Mouse (Mus musculus): ENCODE data around the gene Timm22. TPM values are rescaled to one million over a fixed set of nuclear protein-coding genes. Genes with fewer than 3 reads are reported as not detected.

Gene Timm22
- polyA plus RNA-seq, 1 experiment from 2014 or later, result 110 TPM

DNA sequence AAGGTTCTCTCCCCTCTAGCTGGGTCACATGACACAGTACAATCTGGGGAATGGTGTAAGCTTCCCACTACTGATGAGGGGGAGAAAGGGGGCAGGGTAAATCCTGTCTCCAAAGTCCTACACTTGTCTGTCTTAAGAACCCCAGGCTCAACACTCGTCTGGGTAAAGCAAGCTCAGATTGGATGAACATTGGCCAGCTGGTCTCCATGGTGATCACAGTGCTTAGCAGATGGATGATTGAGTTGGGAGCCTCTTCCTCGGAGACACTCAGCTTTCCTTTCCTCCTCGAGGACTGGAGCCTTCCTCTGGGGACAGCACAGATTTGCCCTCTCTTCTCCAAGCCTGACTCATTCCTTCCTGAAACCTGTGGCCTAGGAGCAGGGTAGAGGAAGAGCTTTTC, 32.9 kb downstream of the Timm22 start:
- H3K27ac ChIP-seq, result no peak overlapping the region
- DNase-seq (ENCODE audit: low spot score), result no peak
- WGBS, result 10% methylated on average over 3 of the region's 3 CpGs
- H3K4me2 ChIP-seq (replicated peaks), result no peak overlapping the region
- no peaks in the 10 kb centered on the region for H3K27me3 ChIP-seq (ENCODE audit: control insufficient read depth, insufficient read depth, low read length)
- ATAC-seq (ENCODE audit: low FRiP score), result no peak
- H3K9ac ChIP-seq, result no peak overlapping the region
- peaks cover 47% of the 10 kb centered on the region for H3K36me3 ChIP-seq (replicated peaks; ENCODE audit: control insufficient read depth, insufficient read depth)
- no peak overlapping the region for H3K4me3 ChIP-seq (replicated peaks; ENCODE audit: low read length)
- H3K9me3 ChIP-seq (ENCODE audit: control insufficient read depth, low read length), result no peaks in the 10 kb centered on the region
- H3K4me1 ChIP-seq (replicated peaks; ENCODE audit: control insufficient read depth, insufficient read depth, low read length), result peaks cover 12% of the 10 kb centered on the region

DNA sequence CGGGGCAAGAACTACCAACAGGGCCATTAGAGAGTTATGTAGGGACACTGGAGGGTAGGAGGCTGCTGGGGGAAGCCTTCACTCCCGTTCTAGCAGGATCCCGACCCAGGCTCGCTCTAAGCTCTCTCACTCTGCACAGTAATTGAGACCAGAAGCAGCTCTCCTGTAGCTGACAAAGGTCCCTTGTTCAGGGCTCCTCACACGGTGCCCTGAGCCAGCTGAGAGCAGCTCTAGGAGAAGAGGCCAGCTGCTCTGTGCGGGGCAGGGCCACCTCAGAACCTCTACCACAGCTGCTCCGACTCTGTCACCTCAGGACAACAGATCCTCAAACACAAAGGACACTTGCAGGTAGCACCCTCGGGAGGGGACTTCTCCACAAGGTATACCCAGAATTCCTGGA, 38.7 kb downstream of the Timm22 start:
- Histone ChIP-seq H3K4me1 (replicated peaks; ENCODE audit: control insufficient read depth, insufficient read depth, low read length) (peaks cover 38% of the 10 kb centered on the region), H3K4me2 (replicated peaks) (no peak overlapping the region), H3K4me3 (replicated peaks; ENCODE audit: low read length) (no peak overlapping the region), H3K27ac (no peak overlapping the region), H3K27me3 (ENCODE audit: control insufficient read depth, insufficient read depth, low read length) (no peaks in the 10 kb centered on the region), H3K9me3 (ENCODE audit: control insufficient read depth, low read length) (no peaks in the 10 kb centered on the region), H3K36me3 (replicated peaks; ENCODE audit: control insufficient read depth, insufficient read depth) (peaks cover 63% of the 10 kb centered on the region), H3K9ac (no peak overlapping the region)
- ATAC-seq (ENCODE audit: low FRiP score) (no peak), DNase-seq (ENCODE audit: low spot score) (no peak)
- WGBS, result 38% methylated on average over 8 of the region's 8 CpGs

DNA sequence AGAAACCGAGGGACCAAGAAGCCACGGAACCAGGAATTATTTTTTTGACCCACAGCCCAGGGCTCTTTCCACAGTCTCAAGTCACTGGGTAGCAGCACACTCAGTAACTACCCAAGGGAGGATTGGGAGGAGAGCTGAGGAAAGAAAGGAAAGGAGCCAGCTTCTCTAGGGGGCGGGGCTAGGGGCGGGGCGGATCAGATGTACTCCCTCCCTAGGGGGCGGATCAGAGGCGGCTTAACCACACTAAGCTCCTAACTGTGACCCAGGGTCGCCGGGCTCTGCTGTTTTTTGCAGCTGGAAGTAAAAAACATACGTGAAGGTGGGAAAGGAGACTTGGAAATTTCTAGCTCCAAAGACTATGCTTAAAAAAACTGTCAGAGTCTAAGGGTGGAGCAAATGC, 39.5 kb downstream of the Timm22 start:
- DNase-seq (ENCODE audit: low spot score) (no peak), ATAC-seq (ENCODE audit: low FRiP score) (no peak)
- peaks cover 42% of the 10 kb centered on the region for H3K4me1 ChIP-seq (replicated peaks; ENCODE audit: control insufficient read depth, insufficient read depth, low read length)
- no peaks in the 10 kb centered on the region for H3K9me3 ChIP-seq (ENCODE audit: control insufficient read depth, low read length)
- no peaks in the 10 kb centered on the region for H3K27me3 ChIP-seq (ENCODE audit: control insufficient read depth, insufficient read depth, low read length)
- H3K4me2 ChIP-seq (replicated peaks), result no peak overlapping the region
- WGBS, result 6% methylated on average over 10 of the region's 10 CpGs
- no peak overlapping the region for H3K27ac ChIP-seq
- H3K4me3 ChIP-seq (replicated peaks; ENCODE audit: low read length), result no peak overlapping the region
- H3K9ac ChIP-seq, result no peak overlapping the region
- peaks cover 67% of the 10 kb centered on the region for H3K36me3 ChIP-seq (replicated peaks; ENCODE audit: control insufficient read depth, insufficient read depth)

DNA sequence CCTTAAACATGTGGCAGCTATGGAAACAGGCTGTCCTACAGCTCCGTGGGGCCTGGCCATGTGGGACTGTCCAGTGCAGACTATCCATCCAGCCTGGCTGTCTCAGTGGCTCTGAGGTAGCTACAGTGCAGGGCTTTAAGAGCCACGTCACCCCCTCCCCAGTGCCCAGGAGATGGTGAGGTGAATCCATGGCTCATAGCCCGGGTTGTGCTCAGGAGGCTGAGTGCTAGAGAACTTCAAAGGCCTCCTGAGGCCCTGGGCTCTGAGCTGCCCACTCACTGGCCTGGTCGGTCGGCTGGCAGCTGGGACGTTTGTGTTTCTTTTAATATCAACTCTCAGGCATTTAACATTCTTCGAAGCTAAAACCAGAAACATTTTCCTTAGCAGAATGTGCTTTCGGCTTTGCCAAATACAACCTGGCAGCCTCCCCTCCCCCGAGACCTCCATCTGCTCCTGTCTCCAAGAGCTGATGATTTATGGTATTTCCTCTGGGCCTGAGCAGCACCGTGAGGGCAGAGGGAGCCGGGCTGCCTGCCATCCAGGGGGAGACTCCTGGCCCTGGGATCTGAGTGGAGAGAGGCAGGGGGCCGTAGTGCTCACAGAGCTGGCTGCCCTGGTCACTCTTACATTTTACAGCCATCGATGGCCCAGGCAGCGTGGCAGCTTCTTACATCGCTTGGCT, 42.9 kb downstream of the Timm22 start:
- ATAC-seq (ENCODE audit: low FRiP score), result peak; percentile 68
- Histone ChIP-seq H3K9me3 (ENCODE audit: control insufficient read depth, low read length) (no peaks in the 10 kb centered on the region), H3K4me1 (replicated peaks; ENCODE audit: control insufficient read depth, insufficient read depth, low read length) (peaks cover 42% of the 10 kb centered on the region), H3K4me3 (replicated peaks; ENCODE audit: low read length) (no peak overlapping the region), H3K4me2 (replicated peaks) (no peak overlapping the region), H3K27ac (peak overlapping the region; percentile 79), H3K9ac (peak overlapping the region; percentile 39; the same call in 1 of the 2 replicates), H3K36me3 (replicated peaks; ENCODE audit: control insufficient read depth, insufficient read depth) (peaks cover 80% of the 10 kb centered on the region), H3K27me3 (ENCODE audit: control insufficient read depth, insufficient read depth, low read length) (no peaks in the 10 kb centered on the region)
- DNase-seq (ENCODE audit: low spot score), result peak; percentile 74
- 14% methylated on average over 15 of the region's 15 CpGs for WGBS

DNA sequence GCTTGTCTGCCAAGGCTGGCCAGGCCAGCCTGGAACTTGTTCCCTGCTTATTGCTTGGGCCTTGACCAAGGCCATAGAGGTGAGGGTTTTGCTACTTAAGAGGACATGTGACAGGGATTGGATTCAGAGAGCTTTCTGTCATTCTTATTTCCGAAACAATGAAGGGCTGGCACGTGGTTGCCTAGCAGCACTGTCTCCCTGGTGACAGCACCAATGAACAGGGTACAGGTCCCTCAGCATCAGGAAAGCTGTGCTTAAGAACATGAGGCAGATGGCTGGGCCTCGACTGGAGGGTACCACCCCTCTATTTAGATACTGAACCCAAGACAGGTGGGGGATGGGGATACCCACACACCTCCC, 43.4 kb downstream of the Timm22 start:
- H3K4me2 ChIP-seq (replicated peaks), result no peak overlapping the region
- 3% methylated on average over 3 of the region's 3 CpGs for WGBS
- peak; percentile 72 for DNase-seq (ENCODE audit: low spot score)

DNA sequence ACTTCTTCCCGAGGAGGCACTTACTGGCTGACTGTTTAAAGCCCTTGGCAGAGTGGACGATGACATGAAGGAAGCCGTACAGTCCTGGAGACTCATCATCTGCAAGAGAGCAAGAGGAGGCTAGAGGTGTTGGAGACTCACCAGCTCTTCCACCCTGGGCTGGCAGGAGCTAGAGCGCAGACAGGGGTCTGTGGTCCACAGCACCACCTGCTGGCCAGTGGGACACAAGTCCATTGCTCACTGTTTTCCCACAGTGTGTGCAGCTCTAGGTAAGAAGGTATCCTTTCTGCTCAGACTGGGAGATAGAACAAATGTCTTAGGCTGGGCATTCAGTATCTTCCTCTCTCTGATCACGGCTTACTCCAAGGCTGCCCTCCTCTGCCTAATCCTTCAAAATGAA, 47.7 kb downstream of the Timm22 start:
- Histone ChIP-seq H3K4me2 (replicated peaks) (no peak overlapping the region), H3K4me3 (replicated peaks; ENCODE audit: low read length) (no peak overlapping the region), H3K4me1 (replicated peaks; ENCODE audit: control insufficient read depth, insufficient read depth, low read length) (peaks cover 19% of the 10 kb centered on the region), H3K27ac (no peak overlapping the region), H3K27me3 (ENCODE audit: control insufficient read depth, insufficient read depth, low read length) (no peaks in the 10 kb centered on the region), H3K36me3 (replicated peaks; ENCODE audit: control insufficient read depth, insufficient read depth) (peaks cover 92% of the 10 kb centered on the region), H3K9me3 (ENCODE audit: control insufficient read depth, low read length) (no peaks in the 10 kb centered on the region), H3K9ac (no peak overlapping the region)
- ATAC-seq (ENCODE audit: low FRiP score) (peak; percentile 45; the same call in 1 of the 2 replicates), DNase-seq (ENCODE audit: low spot score) (peak; percentile 77)
- WGBS, result 64% methylated on average over 5 of the region's 5 CpGs

More for the DNA sequence above, 43.4 kb downstream of the Timm22 start:
- Histone ChIP-seq H3K9ac (peak overlapping the region; percentile 39), H3K27ac (peak overlapping the region; percentile 79), H3K4me1 (replicated peaks; ENCODE audit: control insufficient read depth, insufficient read depth, low read length) (peaks cover 42% of the 10 kb centered on the region), H3K36me3 (replicated peaks; ENCODE audit: control insufficient read depth, insufficient read depth) (peaks cover 82% of the 10 kb centered on the region), H3K9me3 (ENCODE audit: control insufficient read depth, low read length) (no peaks in the 10 kb centered on the region), H3K4me3 (replicated peaks; ENCODE audit: low read length) (no peak overlapping the region), H3K27me3 (ENCODE audit: control insufficient read depth, insufficient read depth, low read length) (no peaks in the 10 kb centered on the region)
- peak; percentile 74 for ATAC-seq (ENCODE audit: low FRiP score)

DNA sequence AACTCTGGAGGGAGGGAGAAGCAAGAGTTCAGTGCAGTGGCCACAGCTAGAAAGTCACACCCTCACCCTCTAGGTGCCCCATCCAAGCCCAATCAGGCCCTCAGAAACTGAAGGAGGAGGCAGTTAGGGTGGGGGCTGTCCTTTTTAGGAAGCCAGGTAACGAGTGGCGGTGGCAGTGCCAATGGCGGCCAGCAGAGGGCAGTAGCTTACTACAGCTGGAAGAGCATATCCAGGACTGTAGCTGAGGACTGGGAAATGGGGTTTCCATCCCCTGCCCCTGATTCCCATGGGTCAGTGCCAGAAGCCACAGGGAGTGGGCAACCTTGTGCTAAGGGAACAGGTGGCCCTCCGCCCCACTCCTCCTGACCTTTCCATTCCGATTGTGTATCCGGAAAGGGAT, 49.5 kb downstream of the Timm22 start:
- Histone ChIP-seq H3K4me1 (replicated peaks; ENCODE audit: control insufficient read depth, insufficient read depth, low read length) (peaks cover 8% of the 10 kb centered on the region; the same call in 1 of the 2 replicates), H3K9ac (no peak overlapping the region), H3K4me3 (replicated peaks; ENCODE audit: low read length) (no peak overlapping the region), H3K9me3 (ENCODE audit: control insufficient read depth, low read length) (no peaks in the 10 kb centered on the region), H3K36me3 (replicated peaks; ENCODE audit: control insufficient read depth, insufficient read depth) (peaks cover 95% of the 10 kb centered on the region), H3K4me2 (replicated peaks) (no peak overlapping the region), H3K27me3 (ENCODE audit: control insufficient read depth, insufficient read depth, low read length) (no peaks in the 10 kb centered on the region), H3K27ac (peak overlapping the region; percentile 32; the same call in 1 of the 2 replicates)
- WGBS, result 17% methylated on average over 6 of the region's 6 CpGs
- ATAC-seq (ENCODE audit: low FRiP score) (peak; percentile 47; the same call in 1 of the 2 replicates), DNase-seq (ENCODE audit: low spot score) (peak; percentile 89)

DNA sequence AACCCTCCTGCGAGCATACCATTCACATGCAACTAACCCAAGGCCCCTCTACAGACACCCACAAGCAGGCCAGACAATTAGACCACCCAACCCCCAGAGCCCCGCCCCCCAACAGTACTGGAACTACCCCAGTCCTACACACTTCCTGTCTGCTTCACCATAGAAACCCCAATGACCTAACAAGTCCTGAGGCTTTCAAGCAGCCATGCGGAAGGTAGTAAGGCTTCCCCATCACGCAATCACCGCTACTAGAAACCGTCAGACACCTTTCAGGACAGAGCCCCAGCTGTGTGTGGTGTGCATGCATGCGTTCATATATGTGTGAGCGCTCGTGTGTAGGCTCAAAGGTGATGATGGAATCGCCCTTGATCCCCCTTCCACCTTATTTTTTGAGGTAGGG, 50.1 kb downstream of the Timm22 start:
- peak overlapping the region; percentile 32 for H3K27ac ChIP-seq
- H3K9me3 ChIP-seq (ENCODE audit: control insufficient read depth, low read length), result no peaks in the 10 kb centered on the region
- no peak overlapping the region for H3K4me3 ChIP-seq (replicated peaks; ENCODE audit: low read length)
- H3K36me3 ChIP-seq (replicated peaks; ENCODE audit: control insufficient read depth, insufficient read depth), result peaks cover 95% of the 10 kb centered on the region
- WGBS, result 59% methylated on average over 10 of the region's 10 CpGs
- DNase-seq (ENCODE audit: low spot score) (no peak), ATAC-seq (ENCODE audit: low FRiP score) (no peak)
- H3K27me3 ChIP-seq (ENCODE audit: control insufficient read depth, insufficient read depth, low read length), result no peaks in the 10 kb centered on the region
- H3K4me2 ChIP-seq (replicated peaks), result no peak overlapping the region
- peaks cover 14% of the 10 kb centered on the region; the same call in 1 of the 2 replicates for H3K4me1 ChIP-seq (replicated peaks; ENCODE audit: control insufficient read depth, insufficient read depth, low read length)
- no peak overlapping the region for H3K9ac ChIP-seq

DNA sequence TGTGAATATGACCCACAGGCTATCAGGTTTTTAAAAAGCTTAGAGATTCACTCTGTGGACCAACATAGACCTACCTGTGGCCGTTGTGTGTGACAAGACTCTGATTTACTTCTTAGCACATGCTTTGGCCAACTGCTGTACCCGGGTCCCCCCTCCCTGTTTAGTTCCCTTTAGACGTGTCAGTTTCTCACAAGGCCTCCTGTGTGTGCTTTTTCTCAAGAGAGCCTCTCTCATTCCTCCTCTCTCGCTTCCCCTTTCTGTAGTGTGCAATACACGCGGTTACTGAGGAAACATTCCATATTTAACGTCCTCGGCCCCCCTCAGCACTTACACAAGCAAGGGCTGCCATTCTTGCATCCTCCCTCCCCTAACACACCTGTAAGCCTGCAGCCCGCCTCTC, 52.0 kb downstream of the Timm22 start:
- WGBS, result 78% methylated on average over 9 of the region's 9 CpGs
- no peak for ATAC-seq (ENCODE audit: low FRiP score)
- peaks cover 14% of the 10 kb centered on the region; the same call in 1 of the 2 replicates for H3K4me1 ChIP-seq (replicated peaks; ENCODE audit: control insufficient read depth, insufficient read depth, low read length)

More for the DNA sequence above, 52.0 kb downstream of the Timm22 start:
- DNase-seq (ENCODE audit: low spot score), result no peak
- H3K27ac ChIP-seq, result no peak overlapping the region
- H3K36me3 ChIP-seq (replicated peaks; ENCODE audit: control insufficient read depth, insufficient read depth), result peaks cover 95% of the 10 kb centered on the region
- H3K4me2 ChIP-seq (replicated peaks), result no peak overlapping the region
- H3K9me3 ChIP-seq (ENCODE audit: control insufficient read depth, low read length), result no peaks in the 10 kb centered on the region
- no peak overlapping the region for H3K9ac ChIP-seq
- no peaks in the 10 kb centered on the region for H3K27me3 ChIP-seq (ENCODE audit: control insufficient read depth, insufficient read depth, low read length)
- H3K4me3 ChIP-seq (replicated peaks; ENCODE audit: low read length), result no peak overlapping the region
